Mouse (Mus musculus) ZHBTc4 (cell line): Measurements from ENCODE around the gene 9930104L06Rik.

Experiments
- DNase-seq: peaks from one replicate; pipeline ENCODE4 v3.0.0-alpha.2; 2011; ENCODE audit warnings: low read depth, low spot score

9930104L06Rik gene

GRCm38 (mm10) chr4:124960940-124961339 lies 24.1 kb downstream of the 9930104L06Rik start:
- DNase-seq = no peak

GRCm38 (mm10) chr4:124962576-124962975 lies 25.7 kb downstream of the 9930104L06Rik start:
- no peak for DNase-seq

GRCm38 (mm10) chr4:124964912-124965599 lies 28.2 kb downstream of the 9930104L06Rik start:
- DNase-seq = no peak

GRCm38 (mm10) chr4:124968711-124969110 lies 31.9 kb downstream of the 9930104L06Rik start:
- DNase-seq = no peak

- DNase-seq = no peak
Measured at GRCm38 (mm10) chr4:124969219-124969848, 32.5 kb downstream of the 9930104L06Rik start.

GRCm38 (mm10) chr4:124970194-124970593 lies 33.3 kb downstream of the 9930104L06Rik start:
- no peak for DNase-seq

- DNase-seq = no peak
Measured at GRCm38 (mm10) chr4:124970677-124971076, 33.8 kb downstream of the 9930104L06Rik start.

- no peak for DNase-seq
Measured at GRCm38 (mm10) chr4:124971094-124971493, 34.2 kb downstream of the 9930104L06Rik start.

GRCm38 (mm10) chr4:124972316-124972715 lies 35.5 kb downstream of the 9930104L06Rik start:
- no peak for DNase-seq

- peak; percentile 59 for DNase-seq
Measured at GRCm38 (mm10) chr4:124973296-124973695, 36.4 kb downstream of the 9930104L06Rik start.

- no peak for DNase-seq
Measured at GRCm38 (mm10) chr4:124978201-124978600, 41.4 kb downstream of the 9930104L06Rik start.

- peak; percentile 70 for DNase-seq
Measured at GRCm38 (mm10) chr4:124983893-124984526, 47.2 kb downstream of the 9930104L06Rik start.

GRCm38 (mm10) chr4:124984871-124985670 lies 48.2 kb downstream of the 9930104L06Rik start:
- DNase-seq = no peak

GRCm38 (mm10) chr4:124985671-124986602 lies 49.1 kb downstream of the 9930104L06Rik start, which contains the start of gene Rspo1:
TSS of gene Rspo1 (plus strand) at chr4:124986430.
- DNase-seq = peak; percentile 50

GRCm38 (mm10) chr4:124986739-124987710 lies 50.2 kb downstream of the 9930104L06Rik start:
- DNase-seq = peak; percentile 25

- DNase-seq = no peak
Measured at GRCm38 (mm10) chr4:124987711-124988097, 50.9 kb downstream of the 9930104L06Rik start.

GRCm38 (mm10) chr4:124988382-124988781 lies 51.5 kb downstream of the 9930104L06Rik start:
- DNase-seq = no peak

GRCm38 (mm10) chr4:124989787-124990253 lies 53.0 kb downstream of the 9930104L06Rik start:
- DNase-seq = no peak

GRCm38 (mm10) chr4:124990325-124990724 lies 53.5 kb downstream of the 9930104L06Rik start:
- no peak for DNase-seq
